Mouse (Mus musculus) hindbrain, embryonic 13.5 days (tissue): ENCODE data around the gene Spag17. TPM values are rescaled to one million over a fixed set of nuclear protein-coding genes. Genes with fewer than 3 reads are reported as not detected.
A peak's percentile ranks its signal among the peaks of the same experiment; 100 is the strongest.
"Not testable (repeated sequence)": the region's sequence is repeated elsewhere in the genome, so short reads cannot be mapped to it uniquely, and the experiment has no call there.

Experiments used
- ATAC-seq: fragments of 200-750 bp; cut with Nextera tagmentation; 2 replicates; pipeline ENCODE4 v1.8.0; 2017; ENCODE audit warnings: moderate TSS enrichment; ENCODE audit not compliant: low FRiP score
- H3K27ac ChIP-seq: fragments of 300-500 bp; sonication (generic); 2 replicates; pipeline ENCODE4 v1.5.1; 2015; ENCODE audit warnings: inconsistent platforms, mild to moderate bottlenecking, moderate library complexity
- H3K27me3 ChIP-seq: fragments of 300-500 bp; sonication (generic); 2 replicates; pipeline ENCODE4 v1.6.1; 2015; ENCODE audit warnings: mild to moderate bottlenecking, inconsistent platforms
- H3K36me3 ChIP-seq: fragments of 300-500 bp; sonication (generic); 2 replicates; pipeline ENCODE4 v1.6.1; 2015; ENCODE audit warnings: mild to moderate bottlenecking, inconsistent platforms
- H3K4me1 ChIP-seq: fragments of 300-500 bp; sonication (generic); replicated peaks from 2 replicates; pipeline ENCODE4 v1.6.1; 2015; ENCODE audit warnings: inconsistent platforms
- H3K4me2 ChIP-seq: fragments of 300-500 bp; sonication (generic); 2 replicates; pipeline ENCODE4 v1.6.1; 2015; ENCODE audit warnings: inconsistent platforms, mild to moderate bottlenecking, moderate library complexity
- H3K4me3 ChIP-seq: fragments of 300-500 bp; sonication (generic); 2 replicates; pipeline ENCODE4 v1.5.1; 2015; ENCODE audit warnings: mild to moderate bottlenecking, inconsistent platforms
- H3K9ac ChIP-seq: fragments of 300-500 bp; sonication (generic); 2 replicates; pipeline ENCODE4 v1.6.1; 2015; ENCODE audit warnings: mild to moderate bottlenecking, inconsistent platforms
- H3K9me3 ChIP-seq: fragments of 300-500 bp; sonication (generic); 2 replicates; pipeline ENCODE4 v1.6.1; 2016; ENCODE audit warnings: inconsistent platforms
- WGBS: fragments of 180-500 bp; shearing (Covaris S2); methylation state at CpG from one replicate; pipeline ENCODE4 v1.1.7; 2015; 5-methylcytosine and 5-hydroxymethylcytosine counted together
- polyA plus RNA-seq: library from polyadenylated mRNA; unstranded; fragments of >200 nt; fragmentation: Nextera tagmentation; extraction: Ambion mirVana; gene quantifications from 2 replicates; pipeline ENCODE4 v1.2.1, GENCODE M21; 2015

Spag17 gene
- 0.39 and 1.4 TPM in 2 replicates for polyA plus RNA-seq

DNA sequence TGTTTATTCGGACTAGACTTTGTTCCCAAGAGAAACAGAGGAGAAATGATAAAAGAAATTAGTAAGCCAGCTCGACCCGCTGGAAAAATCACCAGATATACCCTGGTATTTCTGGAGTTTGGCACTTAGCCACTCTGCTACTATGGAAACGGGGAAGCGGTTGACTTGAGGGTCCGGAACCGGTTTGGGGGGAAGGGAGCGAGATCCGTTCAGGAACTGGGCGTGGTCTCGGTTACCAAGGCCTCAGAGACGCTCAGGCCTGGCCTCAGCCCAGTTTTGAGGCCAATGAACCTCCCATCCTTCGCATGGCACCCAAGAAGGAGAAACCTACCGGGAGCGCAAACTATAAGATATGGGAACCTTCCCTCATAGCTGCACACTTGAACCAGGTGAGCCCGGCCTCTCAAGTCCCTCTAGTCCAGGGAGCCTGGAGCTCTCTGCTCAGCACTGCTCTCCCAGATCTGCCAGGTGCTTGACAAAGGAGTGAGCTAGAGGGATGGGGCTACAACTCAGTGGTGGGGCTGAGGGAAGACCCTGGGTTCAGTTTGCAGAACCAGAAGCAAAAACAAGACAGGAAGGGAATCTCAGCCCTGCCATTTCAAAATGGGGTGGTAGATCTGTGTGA is at the start of gene Spag17:
Gene Spag17, plus strand, starts transcription at position 220 of the 625 bp plus-strand sequence.
- Histone ChIP-seq H3K9me3 (no peaks in the 10 kb centered on the region), H3K9ac (no peak within 1 kb of the TSS), H3K4me1 (0 out of 2 replicates have a peak, but pooled peaks cover 7% of the 10 kb centered on the region), H3K36me3 (no peaks in the 10 kb centered on the region), H3K27ac (no peak within 1 kb of the TSS), H3K4me2 (no peak within 1 kb of the TSS), H3K27me3 (no peaks in the 10 kb centered on the region), H3K4me3 (no peak within 1 kb of the TSS)
- peak; percentile 66; the same call in 1 of the 2 replicates for ATAC-seq
- 43% methylated on average over 16 of the region's 16 CpGs for WGBS

DNA sequence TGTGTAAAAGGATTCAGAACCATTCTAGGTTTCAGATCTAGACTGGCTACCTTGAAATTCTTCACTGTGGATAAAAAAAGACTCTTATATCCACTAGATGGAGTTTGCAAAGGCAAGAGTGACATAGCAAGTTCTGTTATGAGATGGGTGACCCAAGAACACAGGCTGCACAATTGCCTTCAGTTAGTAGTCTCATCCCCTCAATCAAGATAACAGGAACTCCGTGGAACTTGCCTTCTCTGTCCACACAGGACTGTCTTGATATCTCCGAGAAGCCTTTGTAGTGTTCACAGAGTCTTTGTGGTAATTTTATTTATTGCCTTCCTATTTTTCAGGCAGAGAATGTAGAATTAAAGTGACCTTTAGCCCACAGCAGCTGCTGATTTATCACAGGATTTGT is 42.9 kb upstream of the Spag17 start:
- no peak for ATAC-seq
- H3K4me1 ChIP-seq: no peaks in the 10 kb centered on the region
- no peak overlapping the region for H3K4me2 ChIP-seq
- H3K4me3 ChIP-seq: no peak overlapping the region
- H3K9me3 ChIP-seq: no peaks in the 10 kb centered on the region
- no peak overlapping the region for H3K9ac ChIP-seq
- WGBS: 65% methylated on average over 2 of the region's 2 CpGs
- no peak overlapping the region for H3K27ac ChIP-seq
- no peaks in the 10 kb centered on the region for H3K27me3 ChIP-seq
- no peaks in the 10 kb centered on the region for H3K36me3 ChIP-seq

DNA sequence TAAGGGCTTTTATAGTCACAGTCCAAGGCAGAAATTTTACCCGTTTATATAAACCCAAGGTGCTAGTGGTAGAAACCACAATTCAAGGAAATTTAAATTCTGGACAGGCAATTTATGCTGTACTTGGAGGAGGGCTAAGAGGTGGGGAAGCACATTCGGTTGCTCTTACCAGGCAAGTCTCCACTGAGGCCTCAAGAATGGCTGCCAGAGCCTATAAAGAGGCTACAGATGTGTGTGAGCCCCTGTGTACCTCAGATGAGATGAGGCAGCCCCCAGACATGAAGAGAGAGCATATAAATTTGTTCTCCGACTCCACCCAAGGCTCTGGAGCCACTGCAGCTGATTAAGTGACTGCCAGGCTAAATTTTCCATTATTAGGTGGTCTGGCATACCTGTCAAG is 42.4 kb upstream of the Spag17 start:
- Histone ChIP-seq H3K9ac (no peak overlapping the region), H3K27ac (no peak overlapping the region), H3K9me3 (no peaks in the 10 kb centered on the region), H3K36me3 (no peaks in the 10 kb centered on the region), H3K27me3 (no peaks in the 10 kb centered on the region), H3K4me3 (no peak overlapping the region), H3K4me1 (no peaks in the 10 kb centered on the region), H3K4me2 (no peak overlapping the region)
- ATAC-seq: no peak
- 75% methylated on average over 3 of the region's 3 CpGs for WGBS

DNA sequence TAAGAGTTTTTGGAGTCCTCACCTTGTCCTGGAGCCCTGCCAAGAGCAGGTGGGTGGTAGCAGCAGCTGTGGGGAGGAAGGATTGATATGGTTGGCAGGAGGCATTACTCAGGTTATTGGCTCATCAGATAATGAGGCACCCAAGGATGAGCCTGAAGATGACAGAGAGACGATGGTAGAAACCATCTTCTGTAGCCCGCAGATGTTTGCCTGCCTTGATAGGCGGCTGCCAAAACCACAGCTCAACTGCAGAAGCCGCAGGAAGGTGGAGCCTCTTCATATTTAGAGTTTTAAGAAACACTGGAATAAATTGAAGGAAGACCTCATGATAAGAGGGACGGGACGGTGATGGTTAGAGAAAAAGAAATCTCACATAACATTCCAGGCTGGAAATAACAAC is 42.0 kb upstream of the Spag17 start:
- Histone ChIP-seq H3K4me2 (no peak overlapping the region), H3K27ac (no peak overlapping the region), H3K36me3 (no peaks in the 10 kb centered on the region), H3K9ac (no peak overlapping the region), H3K4me3 (no peak overlapping the region), H3K27me3 (no peaks in the 10 kb centered on the region), H3K4me1 (no peaks in the 10 kb centered on the region), H3K9me3 (no peaks in the 10 kb centered on the region)
- no peak for ATAC-seq
- WGBS: 89% methylated on average over 6 of the region's 6 CpGs

DNA sequence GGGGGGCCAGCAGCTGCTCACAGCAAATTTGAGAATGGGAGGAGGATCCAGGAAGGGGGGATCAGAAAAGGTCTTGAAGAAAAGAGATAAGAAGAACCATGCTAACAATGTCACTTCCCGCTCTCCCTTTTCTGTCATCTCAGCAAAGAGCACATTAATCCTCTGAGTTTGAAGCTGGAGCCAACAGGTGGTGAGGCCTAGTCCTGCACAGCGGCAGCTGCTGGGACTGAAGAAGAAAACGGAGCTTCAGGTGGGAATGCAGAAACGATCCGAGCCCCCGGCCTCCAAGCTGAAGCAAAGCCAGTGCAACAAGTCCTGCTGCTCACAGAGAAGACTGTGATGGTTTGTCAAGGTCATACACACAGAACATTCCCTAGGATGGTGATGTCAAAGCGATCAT is 34.3 kb upstream of the Spag17 start:
- H3K4me2 ChIP-seq: no peak overlapping the region
- no peak overlapping the region for H3K27ac ChIP-seq
- no peaks in the 10 kb centered on the region for H3K9me3 ChIP-seq
- WGBS: 85% methylated on average over 7 of the region's 7 CpGs
- H3K9ac ChIP-seq: no peak overlapping the region
- H3K4me1 ChIP-seq: no peaks in the 10 kb centered on the region
- no peaks in the 10 kb centered on the region for H3K36me3 ChIP-seq
- H3K27me3 ChIP-seq: no peaks in the 10 kb centered on the region
- H3K4me3 ChIP-seq: no peak overlapping the region
- ATAC-seq: no peak

DNA sequence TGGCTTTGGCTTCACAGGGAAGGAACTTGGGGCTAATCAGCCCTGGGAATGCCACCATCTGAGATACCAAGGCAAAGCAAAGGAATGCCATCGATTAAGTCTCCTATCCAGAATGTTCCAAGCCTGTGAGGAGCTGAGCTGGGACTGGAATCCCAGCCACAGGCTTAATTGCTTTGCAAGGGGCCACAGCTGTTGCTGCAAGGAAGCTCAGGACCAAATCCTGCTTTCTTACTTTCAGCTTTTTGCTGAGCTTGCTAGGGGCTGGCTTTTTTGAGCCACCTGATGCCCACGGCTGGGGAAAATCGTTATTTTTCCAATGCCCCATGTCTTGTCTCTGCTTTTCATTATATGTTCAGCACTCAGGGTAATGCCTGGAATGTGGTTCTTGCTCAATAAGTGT is 30.6 kb upstream of the Spag17 start:
- no peaks in the 10 kb centered on the region for H3K36me3 ChIP-seq
- no peak for ATAC-seq
- H3K27ac ChIP-seq: no peak overlapping the region
- no peak overlapping the region for H3K4me3 ChIP-seq
- no peaks in the 10 kb centered on the region for H3K9me3 ChIP-seq
- no peaks in the 10 kb centered on the region for H3K4me1 ChIP-seq
- H3K9ac ChIP-seq: no peak overlapping the region
- H3K4me2 ChIP-seq: no peak overlapping the region
- WGBS: 70% methylated on average over 3 of the region's 3 CpGs
- H3K27me3 ChIP-seq: no peaks in the 10 kb centered on the region

DNA sequence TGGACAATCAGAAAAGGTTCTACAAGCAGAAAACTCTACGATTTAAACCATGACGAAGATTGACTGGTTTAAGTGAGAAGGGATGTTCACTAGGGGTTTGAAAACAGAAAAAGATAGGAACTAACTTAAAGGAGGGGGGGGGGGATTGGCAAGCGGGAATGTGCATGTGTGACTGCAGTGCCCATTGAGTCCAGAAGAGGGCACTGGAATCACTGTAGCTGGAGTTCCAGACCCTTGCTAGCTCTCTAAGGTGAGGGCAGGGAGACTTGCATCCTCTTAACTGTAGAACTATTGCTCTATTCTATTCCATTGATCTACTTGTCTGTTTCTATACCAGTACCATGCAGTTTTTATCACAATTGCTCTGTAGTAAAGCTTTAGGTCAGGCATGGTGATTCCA is 26.3 kb upstream of the Spag17 start:
- no peaks in the 10 kb centered on the region for H3K4me1 ChIP-seq
- WGBS: 79% methylated on average over 3 of the region's 3 CpGs

DNA sequence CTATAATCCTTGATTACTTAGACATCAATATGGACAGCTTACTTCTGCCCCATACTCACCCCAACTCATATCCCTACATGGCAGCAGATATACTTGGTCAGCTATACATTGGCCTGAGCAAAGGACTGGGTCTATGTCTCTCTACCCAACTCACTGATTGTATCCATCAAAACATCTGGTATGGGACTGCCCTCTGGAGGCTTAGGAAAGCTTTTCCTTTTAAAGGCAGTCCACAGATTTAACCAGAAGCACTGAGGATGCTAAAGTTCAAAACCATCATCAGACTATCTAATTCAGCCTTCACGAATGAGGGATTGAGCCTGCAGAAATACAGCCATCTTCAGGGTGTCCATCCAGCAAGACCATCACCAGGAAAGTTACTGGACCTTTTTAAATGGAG is 20.5 kb upstream of the Spag17 start:
- Histone ChIP-seq H3K4me2 (no peak overlapping the region), H3K4me1 (no peaks in the 10 kb centered on the region), H3K9ac (no peak overlapping the region), H3K27ac (no peak overlapping the region), H3K4me3 (no peak overlapping the region), H3K9me3 (no peaks in the 10 kb centered on the region), H3K27me3 (no peaks in the 10 kb centered on the region), H3K36me3 (no peaks in the 10 kb centered on the region)
- ATAC-seq: no peak
- WGBS: 74% methylated on average over 1 of the region's 1 CpGs

More for the DNA sequence above, 26.3 kb upstream of the Spag17 start:
- no peak for ATAC-seq
- H3K9me3 ChIP-seq: no peaks in the 10 kb centered on the region
- no peak overlapping the region for H3K27ac ChIP-seq
- H3K4me3 ChIP-seq: no peak overlapping the region
- no peak overlapping the region for H3K4me2 ChIP-seq
- H3K36me3 ChIP-seq: no peaks in the 10 kb centered on the region
- H3K9ac ChIP-seq: no peak overlapping the region
- H3K27me3 ChIP-seq: no peaks in the 10 kb centered on the region

DNA sequence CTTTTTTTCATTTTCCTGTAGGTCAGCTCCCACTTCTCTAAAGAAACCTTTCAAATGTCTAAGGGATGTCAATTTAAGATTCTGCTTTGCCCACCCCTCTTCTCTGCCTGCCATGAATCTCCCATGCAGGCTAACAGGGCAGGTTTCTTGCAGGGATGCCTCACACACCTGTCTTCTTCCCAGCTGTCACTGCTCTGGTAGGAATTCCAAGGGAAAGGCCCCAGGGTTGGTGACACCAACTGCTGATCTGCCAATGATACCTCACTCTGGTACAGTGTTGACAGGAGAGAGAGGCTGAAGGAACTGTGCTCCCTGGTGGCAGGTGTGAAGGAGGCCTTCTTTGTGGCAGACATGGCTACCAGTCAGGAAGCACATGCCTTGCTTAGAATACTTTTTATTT is 10.1 kb upstream of the Spag17 start:
- ATAC-seq: no peak
- Histone ChIP-seq H3K27ac (no peak overlapping the region), H3K27me3 (no peaks in the 10 kb centered on the region), H3K4me1 (no peaks in the 10 kb centered on the region), H3K9ac (no peak overlapping the region), H3K4me3 (no peak overlapping the region), H3K36me3 (no peaks in the 10 kb centered on the region), H3K9me3 (no peaks in the 10 kb centered on the region), H3K4me2 (no peak overlapping the region)

DNA sequence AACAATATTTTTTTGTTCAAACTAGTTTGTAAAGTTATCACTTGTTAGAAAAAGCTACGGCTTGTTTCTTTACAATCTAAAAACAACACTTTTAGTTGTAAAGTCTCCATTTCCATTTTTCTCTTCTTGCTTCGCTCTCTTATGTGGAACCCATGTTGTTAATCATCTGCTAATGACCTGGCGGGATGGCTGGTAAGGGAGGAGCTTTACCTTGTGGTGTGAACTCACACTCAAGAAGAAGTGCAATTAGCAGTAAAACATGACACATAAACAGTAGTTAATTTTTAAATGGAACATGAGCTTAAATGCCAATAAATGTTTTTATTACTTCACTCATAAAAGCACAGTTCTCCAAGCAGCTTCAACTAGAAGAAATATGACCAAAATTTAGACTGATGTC is 3.7 kb upstream of the Spag17 start:
- no peak overlapping the region for H3K4me2 ChIP-seq
- 91% methylated on average over 3 of the region's 3 CpGs for WGBS

DNA sequence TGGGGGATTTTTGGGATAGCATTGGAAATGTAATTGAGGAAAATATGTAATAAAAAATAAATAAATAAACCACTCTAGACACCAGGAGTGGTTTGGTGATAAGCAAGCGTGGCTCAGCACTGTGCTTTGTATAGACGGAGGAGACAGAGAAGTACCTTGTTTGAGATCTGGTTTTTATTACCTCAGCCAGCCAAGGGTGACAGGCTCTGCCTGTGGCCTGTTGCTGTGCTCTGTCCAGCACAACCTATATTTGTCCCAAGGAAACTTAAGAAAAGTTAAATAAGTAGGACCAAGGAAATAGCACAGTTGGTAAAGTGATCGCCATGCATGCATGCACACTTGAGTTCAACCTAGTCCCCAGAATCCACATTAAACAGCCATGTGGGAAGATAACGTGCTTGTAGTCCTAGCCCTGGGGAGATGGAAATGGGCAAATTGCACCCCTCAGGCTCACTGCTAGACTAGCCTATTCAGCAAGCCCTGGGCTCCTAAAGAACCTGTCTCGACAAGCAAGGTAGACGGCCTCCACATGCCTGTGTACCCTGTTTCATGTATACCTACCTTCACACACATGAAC is 1.1 kb upstream of the Spag17 start:
- Histone ChIP-seq H3K4me1 (0 out of 2 replicates have a peak, but pooled peaks cover 7% of the 10 kb centered on the region), H3K9ac (no peak overlapping the region), H3K36me3 (no peaks in the 10 kb centered on the region), H3K4me3 (no peak overlapping the region), H3K27me3 (no peaks in the 10 kb centered on the region), H3K4me2 (no peak overlapping the region), H3K27ac (no peak overlapping the region), H3K9me3 (no peaks in the 10 kb centered on the region)
- no peak for ATAC-seq
- 96% methylated on average over 6 of the region's 6 CpGs for WGBS

More for the DNA sequence above, 3.7 kb upstream of the Spag17 start:
- Histone ChIP-seq H3K27me3 (no peaks in the 10 kb centered on the region), H3K9ac (no peak overlapping the region), H3K4me3 (no peak overlapping the region), H3K36me3 (no peaks in the 10 kb centered on the region), H3K27ac (no peak overlapping the region), H3K4me1 (0 out of 2 replicates have a peak, but pooled peaks cover 7% of the 10 kb centered on the region), H3K9me3 (no peaks in the 10 kb centered on the region)
- no peak for ATAC-seq

DNA sequence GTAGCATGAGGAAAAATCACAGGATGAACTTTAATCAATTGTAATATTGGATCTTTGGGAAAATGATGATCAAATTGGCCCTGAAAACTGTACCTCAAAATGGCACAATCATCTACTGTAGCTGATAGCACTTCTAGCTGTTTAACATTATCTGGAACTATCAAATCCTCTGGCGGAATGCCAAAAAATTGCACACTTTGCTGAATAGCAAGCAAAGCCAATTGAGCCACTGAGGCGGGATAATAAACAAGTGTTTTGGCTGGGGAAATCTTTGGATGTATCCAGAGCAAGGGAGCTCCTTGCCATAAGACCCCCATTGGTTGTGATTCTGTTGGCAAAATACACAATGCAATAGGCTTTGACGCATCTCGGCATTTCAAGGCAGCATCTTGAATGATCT is 9.5 kb downstream of the Spag17 start:
- H3K4me2 ChIP-seq, H3K4me1 ChIP-seq, H3K27ac ChIP-seq, H3K9ac ChIP-seq, ATAC-seq, H3K36me3 ChIP-seq, H3K4me3 ChIP-seq, H3K27me3 ChIP-seq: not testable (repeated sequence)
- 96% methylated on average over 4 of the region's 4 CpGs for WGBS
- H3K9me3 ChIP-seq: peaks cover 31% of the 10 kb centered on the region

DNA sequence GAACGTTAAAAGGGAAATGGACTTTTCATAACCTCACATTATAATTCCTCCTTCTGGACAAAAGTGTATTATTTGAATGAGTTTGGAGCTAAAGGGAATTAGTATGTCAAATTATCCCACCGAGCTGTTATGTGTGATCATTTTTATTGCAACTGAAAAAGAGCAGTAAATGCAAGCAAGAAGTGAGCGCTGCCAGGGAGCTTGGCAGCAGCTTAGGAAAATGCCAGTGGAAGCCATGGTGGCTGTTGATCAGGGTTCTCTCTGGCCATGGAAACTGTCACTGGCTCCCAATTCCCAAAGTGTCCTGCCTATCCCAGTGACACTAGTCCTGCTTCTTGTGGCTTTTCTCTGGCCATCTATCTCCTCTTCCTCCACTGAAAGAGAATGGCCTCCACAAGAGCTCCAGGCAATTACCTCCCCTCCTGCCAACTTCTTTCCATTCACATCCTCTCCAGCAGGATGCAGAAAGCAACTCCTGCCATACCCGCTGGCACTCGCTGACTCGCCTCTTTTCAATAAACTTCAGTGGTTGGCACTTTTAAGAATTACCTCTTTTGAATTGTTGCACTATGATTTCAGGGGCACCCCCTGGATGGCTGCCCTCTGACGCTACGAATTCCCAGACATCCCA is 28.7 kb downstream of the Spag17 start:
- Histone ChIP-seq H3K27ac (no peak overlapping the region), H3K4me3 (no peak overlapping the region), H3K9ac (no peak overlapping the region), H3K36me3 (no peaks in the 10 kb centered on the region), H3K27me3 (no peaks in the 10 kb centered on the region), H3K9me3 (peaks cover 2% of the 10 kb centered on the region; the same call in 1 of the 2 replicates), H3K4me1 (no peaks in the 10 kb centered on the region), H3K4me2 (no peak overlapping the region)
- WGBS: 84% methylated on average over 8 of the region's 8 CpGs
- ATAC-seq: no peak
